In genomic region chr14:119006441-119007102, GRCm38 (mm10) we compare ENCODE assay signal across 8 mouse cellular contexts.
DNase-seq lines count a peak whose midpoint lies in the region; ATAC-seq and TF ChIP-seq lines count a peak whose summit lies in the region.

No protein-coding gene starts in this region.

- H3K4me2 ChIP-seq in lung, embryonic 15.5 days = peak overlapping the region; percentile 72
- H3K4me2 ChIP-seq in hindbrain, embryonic 11.5 days (replicated peaks; ENCODE audit: low read depth, low read length) = peak overlapping the region; percentile 96
- peak overlapping the region; percentile 98 for H3K4me2 ChIP-seq in liver, embryonic 14.5 days (ENCODE audit: low read depth)

- H3K9me3 ChIP-seq in lung, embryonic 15.5 days = no peaks in the 10 kb centered on the region
- H3K9me3 ChIP-seq in hindbrain, embryonic 11.5 days (ENCODE audit: control insufficient read depth, low read length) = no peaks in the 10 kb centered on the region
- H3K9me3 ChIP-seq in liver, embryonic 14.5 days (ENCODE audit: control insufficient read depth, low read length) = no peaks in the 10 kb centered on the region

- no peak for DNase-seq in lung, postnatal 25 days (ENCODE audit: low spot score)
- DNase-seq in cerebellum, adult 11-12 months = peak; percentile 75
- no peak for DNase-seq in hindbrain, embryonic 11.5 days (ENCODE audit: low spot score)
- DNase-seq in liver, embryonic 14.5 days (ENCODE audit: low read depth in 3 of 3, low spot score in 3 of 3) = peak in 1 of 3 experiments; percentile 31
- DNase-seq in thymus, postnatal 4 days = peak; percentile 29
- DNase-seq in gastrocnemius, postnatal 10 days = no peak
- no peak for DNase-seq in left cerebral cortex, postnatal 36 days (ENCODE audit: low spot score in 2 of 2)

- no peak for TF ChIP-seq EP300 in liver, embryonic 14.5 days (IDR thresholded peaks at IDR 0.05; ENCODE audit: low read depth)

- intact Hi-C loops in left cerebral cortex, postnatal 36 days (cut with DNase I) = no loop called here

- 5% methylated on average over 49 of the region's 49 CpGs for WGBS in lung, embryonic 15.5 days
- 4% methylated on average over 49 of the region's 49 CpGs for WGBS in hindbrain, embryonic 11.5 days
- WGBS in liver, embryonic 14.5 days (ENCODE audit: insufficient replicate concordance) = 2% methylated on average over 49 of the region's 49 CpGs

- H3K36me3 ChIP-seq in lung, embryonic 15.5 days = peaks cover 11% of the 10 kb centered on the region
- H3K36me3 ChIP-seq in hindbrain, embryonic 11.5 days (ENCODE audit: control insufficient read depth, insufficient read depth, low read length) = no peaks in the 10 kb centered on the region
- no peaks in the 10 kb centered on the region for H3K36me3 ChIP-seq in liver, embryonic 14.5 days (replicated peaks; ENCODE audit: control insufficient read depth, insufficient read depth, low read depth)

- H3K27ac ChIP-seq in lung, embryonic 15.5 days = peak overlapping the region; percentile 83
- H3K27ac ChIP-seq in hindbrain, embryonic 11.5 days (ENCODE audit: low read depth, low read length) = no peak overlapping the region
- H3K27ac ChIP-seq in liver, embryonic 14.5 days = peak overlapping the region; percentile 73

- peak overlapping the region; percentile 45 for H3K4me3 ChIP-seq in lung, embryonic 15.5 days
- H3K4me3 ChIP-seq in hindbrain, embryonic 11.5 days (ENCODE audit: low read depth, low read length) = peak overlapping the region; percentile 46
- H3K4me3 ChIP-seq in liver, embryonic 14.5 days (ENCODE audit: insufficient read depth in 1 of 2, low read depth in 2 of 2, low read length in 2 of 2) = peak overlapping the region; percentile 59 to 64

- H3K9ac ChIP-seq in lung, embryonic 15.5 days = peak overlapping the region; percentile 35
- H3K9ac ChIP-seq in hindbrain, embryonic 11.5 days (ENCODE audit: low read depth, low read length) = peak overlapping the region; percentile 55
- peak overlapping the region; percentile 56 for H3K9ac ChIP-seq in liver, embryonic 14.5 days (replicated peaks)

- TF ChIP-seq CTCF in liver, embryonic 14.5 days (IDR thresholded peaks at IDR 0.05; ENCODE audit: low read depth) = no peak

- peaks cover 4% of the 10 kb centered on the region; the same call in 1 of the 2 replicates for H3K4me1 ChIP-seq in lung, embryonic 15.5 days
- no peaks in the 10 kb centered on the region for H3K4me1 ChIP-seq in hindbrain, embryonic 11.5 days (replicated peaks; ENCODE audit: control insufficient read depth, insufficient read depth, low read length)
- peaks cover 0 to 3% of the 10 kb centered on the region in 2 experiments; a peak in 2 of 4 replicates for H3K4me1 ChIP-seq in liver, embryonic 14.5 days (replicated peaks; ENCODE audit: control insufficient read depth in 2 of 2, insufficient read depth in 2 of 2, low read length in 1 of 2)

- ATAC-seq in lung, embryonic 15.5 days (ENCODE audit: borderline replicate concordance, extremely low read depth, low FRiP score, low TSS enrichment) = no peak
- ATAC-seq in hindbrain, embryonic 11.5 days (ENCODE audit: low FRiP score) = peak; percentile 2; the same call in 1 of the 2 replicates
- no peak for ATAC-seq in liver, embryonic 14.5 days (ENCODE audit: insufficient read depth)

- H3K27me3 ChIP-seq in lung, embryonic 15.5 days = no peaks in the 10 kb centered on the region
- no peaks in the 10 kb centered on the region for H3K27me3 ChIP-seq in hindbrain, embryonic 11.5 days (ENCODE audit: control insufficient read depth, insufficient read depth, low read length)
- H3K27me3 ChIP-seq in liver, embryonic 14.5 days (ENCODE audit: control insufficient read depth, insufficient read depth, low read length) = no peaks in the 10 kb centered on the region

Comparison
In these comparisons a context has a peak if more than half of its experiments do, and no peak if none do; other contexts are left out.
1. DNase-seq: peak in cerebellum, adult 11-12 months (single experiment) and thymus, postnatal 4 days (single experiment); none in lung, postnatal 25 days (single experiment), hindbrain, embryonic 11.5 days (single experiment), gastrocnemius, postnatal 10 days (single experiment) and left cerebral cortex, postnatal 36 days (0 of 2).
2. Peak in every context shown above with its lines, with median percentiles within 50 percentile points of each other: H3K4me2 ChIP-seq, H3K4me3 ChIP-seq and H3K9ac ChIP-seq.